Mouse (Mus musculus): ENCODE results near the gene Itga11. TPM values are rescaled to one million over a fixed set of nuclear protein-coding genes. Genes with fewer than 3 reads are reported as not detected.
"Not testable (repeated sequence)": the region's sequence is repeated elsewhere in the genome, so short reads cannot be mapped to it uniquely, and the experiment has no call there.

Itga11 gene
- polyA plus RNA-seq, 1 experiment = 1.1 TPM

- DNase-seq = no peak
- WGBS = 62% methylated on average over 3 of the region's 3 CpGs
- H3K4me1 ChIP-seq (ENCODE audit: control insufficient read depth, insufficient read depth, low read length) = peaks cover 2% of the 10 kb centered on the region
- TF ChIP-seq POLR2A (IDR thresholded peaks at IDR 0.05; ENCODE audit: borderline replicate concordance, extremely low read depth, low read depth, low read length) = no peak
- no peak for TF ChIP-seq CTCF (IDR thresholded peaks at IDR 0.05; ENCODE audit: insufficient read depth, low read length)
- H3K4me3 ChIP-seq (replicated peaks; ENCODE audit: extremely low read depth, low read depth, low read length) = no peak overlapping the region
Observed at GRCm38 (mm10) chr9:62819494-62819893, 141.9 kb downstream of the Itga11 start.

- H3K4me3 ChIP-seq (replicated peaks; ENCODE audit: extremely low read depth, low read depth, low read length); H3K4me1 ChIP-seq (ENCODE audit: control insufficient read depth, insufficient read depth, low read length); DNase-seq: not testable (repeated sequence)
- WGBS = 88% methylated on average over 6 of the region's 6 CpGs
Observed at GRCm38 (mm10) chr9:62819910-62820309, 142.3 kb downstream of the Itga11 start.

- H3K4me1 ChIP-seq (ENCODE audit: control insufficient read depth, insufficient read depth, low read length) = no peaks in the 10 kb centered on the region; the same call in none of the 2 replicates
- no peak for DNase-seq
- TF ChIP-seq CTCF (IDR thresholded peaks at IDR 0.05; ENCODE audit: insufficient read depth, low read length) (no peak), POLR2A (IDR thresholded peaks at IDR 0.05; ENCODE audit: borderline replicate concordance, extremely low read depth, low read depth, low read length) (no peak)
- 86% methylated on average over 6 of the region's 6 CpGs for WGBS
- no peak overlapping the region for H3K4me3 ChIP-seq (replicated peaks; ENCODE audit: extremely low read depth, low read depth, low read length)
Observed at GRCm38 (mm10) chr9:62820829-62821228, 143.2 kb downstream of the Itga11 start.

- 96% methylated on average over 7 of the region's 7 CpGs for WGBS
- H3K4me3 ChIP-seq (replicated peaks; ENCODE audit: extremely low read depth, low read depth, low read length) = no peak overlapping the region
- DNase-seq = no peak
- TF ChIP-seq POLR2A (IDR thresholded peaks at IDR 0.05; ENCODE audit: borderline replicate concordance, extremely low read depth, low read depth, low read length) (no peak), CTCF (IDR thresholded peaks at IDR 0.05; ENCODE audit: insufficient read depth, low read length) (no peak)
- H3K4me1 ChIP-seq (ENCODE audit: control insufficient read depth, insufficient read depth, low read length) = no peaks in the 10 kb centered on the region; the same call in none of the 2 replicates
Observed at GRCm38 (mm10) chr9:62821811-62822210, 144.2 kb downstream of the Itga11 start.

GRCm38 (mm10) chr9:62825791-62826393 lies 148.3 kb downstream of the Itga11 start:
- DNase-seq = no peak
- WGBS = 28% methylated on average over 8 of the region's 9 CpGs
- Histone ChIP-seq H3K4me1 (ENCODE audit: control insufficient read depth, insufficient read depth, low read length) (peaks cover 4% of the 10 kb centered on the region), H3K4me3 (replicated peaks; ENCODE audit: extremely low read depth, low read depth, low read length) (no peak overlapping the region)
- no peak for TF ChIP-seq POLR2A (IDR thresholded peaks at IDR 0.05; ENCODE audit: borderline replicate concordance, extremely low read depth, low read depth, low read length)
- TF ChIP-seq CTCF (IDR thresholded peaks at IDR 0.05; ENCODE audit: insufficient read depth, low read length) = no peak

- WGBS = 35% methylated on average over 7 of the region's 7 CpGs
- no peak for DNase-seq
- H3K4me1 ChIP-seq (ENCODE audit: control insufficient read depth, insufficient read depth, low read length) = peaks cover 4% of the 10 kb centered on the region
- no peak overlapping the region for H3K4me3 ChIP-seq (replicated peaks; ENCODE audit: extremely low read depth, low read depth, low read length)
- TF ChIP-seq CTCF (IDR thresholded peaks at IDR 0.05; ENCODE audit: insufficient read depth, low read length) = no peak
- no peak for TF ChIP-seq POLR2A (IDR thresholded peaks at IDR 0.05; ENCODE audit: borderline replicate concordance, extremely low read depth, low read depth, low read length)
Observed at GRCm38 (mm10) chr9:62826456-62826855, 148.8 kb downstream of the Itga11 start.

GRCm38 (mm10) chr9:62827939-62828652 lies 150.5 kb downstream of the Itga11 start:
- WGBS = 4% methylated on average over 24 of the region's 24 CpGs
- Histone ChIP-seq H3K4me1 (ENCODE audit: control insufficient read depth, insufficient read depth, low read length) (peaks cover 4% of the 10 kb centered on the region), H3K4me3 (replicated peaks; ENCODE audit: extremely low read depth, low read depth, low read length) (no peak overlapping the region)
- TF ChIP-seq POLR2A (IDR thresholded peaks at IDR 0.05; ENCODE audit: borderline replicate concordance, extremely low read depth, low read depth, low read length) (no peak), CTCF (IDR thresholded peaks at IDR 0.05; ENCODE audit: insufficient read depth, low read length) (0 out of 2 replicates have a peak, but pooled peaks have one; percentile 13)
- peak; percentile 28 for DNase-seq

GRCm38 (mm10) chr9:62828662-62829086 lies 151.0 kb downstream of the Itga11 start:
- TF ChIP-seq POLR2A (IDR thresholded peaks at IDR 0.05; ENCODE audit: borderline replicate concordance, extremely low read depth, low read depth, low read length) (0 out of 2 replicates have a peak, but pooled peaks have one; percentile 11), CTCF (IDR thresholded peaks at IDR 0.05; ENCODE audit: insufficient read depth, low read length) (peak; percentile 79)
- H3K4me3 ChIP-seq (replicated peaks; ENCODE audit: extremely low read depth, low read depth, low read length) = peak overlapping the region; percentile 32
- peaks cover 4% of the 10 kb centered on the region for H3K4me1 ChIP-seq (ENCODE audit: control insufficient read depth, insufficient read depth, low read length)
- WGBS = 2% methylated on average over 23 of the region's 23 CpGs
- DNase-seq = peak; percentile 95

GRCm38 (mm10) chr9:62829877-62830276 lies 152.3 kb downstream of the Itga11 start:
- no peak for DNase-seq
- H3K4me3 ChIP-seq (replicated peaks; ENCODE audit: extremely low read depth, low read depth, low read length) = no peak overlapping the region
- WGBS = 73% methylated on average over 6 of the region's 6 CpGs
- H3K4me1 ChIP-seq (ENCODE audit: control insufficient read depth, insufficient read depth, low read length) = peaks cover 4% of the 10 kb centered on the region
- TF ChIP-seq POLR2A (IDR thresholded peaks at IDR 0.05; ENCODE audit: borderline replicate concordance, extremely low read depth, low read depth, low read length) (no peak), CTCF (IDR thresholded peaks at IDR 0.05; ENCODE audit: insufficient read depth, low read length) (no peak)

Other genes starting within 250 kb of the Itga11 start
- gene Coro2b, start 140.8 kb upstream of the Itga11 start, polyA plus RNA-seq (2012; rRNA removed) = 48.8 and 51.9 TPM in 2 replicates
- 12.1 and 13.9 TPM in 2 replicates for gene Fem1b, start 134.1 kb downstream of the Itga11 start, polyA plus RNA-seq (2012; rRNA removed)
- gene Cln6, start 161.0 kb downstream of the Itga11 start, polyA plus RNA-seq (2012; rRNA removed) = 58.1 and 60.8 TPM in 2 replicates
- 7.1 and 11.6 TPM in 2 replicates for gene Calml4, start 180.3 kb downstream of the Itga11 start, polyA plus RNA-seq (2012; rRNA removed)